Mouse (Mus musculus): ENCODE results near the gene Map2. TPM values are rescaled to one million over a fixed set of nuclear protein-coding genes. Genes with fewer than 3 reads are reported as not detected.

Gene Map2
- polyA plus RNA-seq, 1 experiment, result 5.1 TPM

DNA sequence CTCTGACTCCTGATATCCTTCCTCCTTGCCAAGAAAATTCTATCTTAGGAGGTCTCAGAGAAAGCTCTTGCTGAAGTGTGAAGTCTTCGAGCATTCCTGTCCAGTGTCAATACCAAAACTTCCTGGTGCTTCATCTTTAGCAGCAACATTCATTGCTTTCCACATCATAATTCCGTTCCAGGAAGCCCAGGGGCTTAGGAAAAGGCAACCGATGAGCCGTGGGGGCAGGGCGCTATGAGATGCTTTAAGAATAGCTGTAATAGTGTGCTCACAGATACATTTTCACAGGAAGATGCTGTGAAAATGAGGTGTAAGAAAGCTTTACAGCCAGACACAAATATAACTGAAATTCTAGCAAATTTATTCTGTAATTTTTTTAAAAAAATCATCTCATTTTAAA is 251.0 kb downstream of the Map2 start:
- TF ChIP-seq CTCF (conservative IDR thresholded peaks at IDR 0.05; ENCODE audit: insufficient read depth, insufficient read length, low read depth, low read length) (no peak), POLR2A (IDR thresholded peaks at IDR 0.05; ENCODE audit: low read depth, low read length) (no peak)
- WGBS, result 91% methylated on average over 5 of the region's 5 CpGs
- Histone ChIP-seq H3K4me1 (ENCODE audit: control insufficient read depth, insufficient read depth, low read length) (no peaks in the 10 kb centered on the region), H3K27me3 (replicated peaks; ENCODE audit: control insufficient read depth, insufficient read depth, low read length) (no peaks in the 10 kb centered on the region), H3K36me3 (ENCODE audit: control insufficient read depth, insufficient read depth, low read length) (no peaks in the 10 kb centered on the region), H3K4me3 (ENCODE audit: insufficient read depth, low read depth, low read length) (no peak overlapping the region), H3K27ac (ENCODE audit: insufficient read depth, low read depth, low read length) (no peak overlapping the region)
- DNase-seq, result no peak

DNA sequence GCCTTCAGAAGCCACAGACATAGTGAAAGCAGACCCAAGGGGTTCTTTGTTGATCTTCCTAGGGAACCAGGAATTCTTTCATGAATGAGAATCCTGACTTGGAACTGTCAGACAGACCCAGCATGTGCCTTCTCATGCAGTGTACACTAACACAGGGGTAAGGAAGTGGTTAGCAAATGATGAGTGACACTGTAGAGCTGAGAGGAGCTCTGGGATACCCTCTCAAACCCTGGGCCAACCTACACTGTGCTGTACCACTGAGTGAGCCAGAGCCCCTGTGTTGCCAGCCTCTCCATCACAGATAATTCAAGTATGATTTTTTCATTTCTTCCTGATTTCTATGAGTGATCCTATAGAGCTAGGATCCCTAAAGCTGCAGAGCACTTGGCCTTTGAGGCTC is 255.9 kb downstream of the Map2 start:
- TF ChIP-seq POLR2A (IDR thresholded peaks at IDR 0.05; ENCODE audit: low read depth, low read length) (no peak), CTCF (conservative IDR thresholded peaks at IDR 0.05; ENCODE audit: insufficient read depth, insufficient read length, low read depth, low read length) (no peak)
- Histone ChIP-seq H3K4me3 (ENCODE audit: insufficient read depth, low read depth, low read length) (no peak overlapping the region), H3K27me3 (replicated peaks; ENCODE audit: control insufficient read depth, insufficient read depth, low read length) (no peaks in the 10 kb centered on the region), H3K36me3 (ENCODE audit: control insufficient read depth, insufficient read depth, low read length) (no peaks in the 10 kb centered on the region), H3K27ac (ENCODE audit: insufficient read depth, low read depth, low read length) (no peak overlapping the region), H3K4me1 (ENCODE audit: control insufficient read depth, insufficient read depth, low read length) (no peaks in the 10 kb centered on the region)
- no peak for DNase-seq

DNA sequence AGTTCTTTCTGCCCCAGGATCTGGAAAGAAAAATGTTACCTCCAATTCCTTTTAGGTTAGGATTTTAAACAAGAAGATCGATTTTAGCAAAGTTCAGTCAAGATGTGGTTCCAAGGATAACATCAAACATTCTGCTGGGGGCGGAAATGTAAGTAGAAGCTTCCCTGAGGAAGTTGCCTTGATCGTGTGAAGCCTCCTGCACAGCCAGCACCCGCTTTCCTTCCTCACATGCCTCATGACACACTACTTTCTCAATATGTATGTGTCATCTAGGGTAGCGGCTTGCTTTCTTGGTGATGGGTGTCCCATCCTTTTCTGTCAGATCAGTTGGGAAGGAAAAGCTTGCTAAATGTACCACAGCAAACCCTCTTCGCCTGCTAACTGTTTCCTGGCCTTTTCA is 256.4 kb downstream of the Map2 start:
- H3K27ac ChIP-seq (ENCODE audit: insufficient read depth, low read depth, low read length), result no peak overlapping the region
- no peaks in the 10 kb centered on the region for H3K27me3 ChIP-seq (replicated peaks; ENCODE audit: control insufficient read depth, insufficient read depth, low read length)
- no peak overlapping the region for H3K4me3 ChIP-seq (ENCODE audit: insufficient read depth, low read depth, low read length)
- DNase-seq, result no peak
- no peaks in the 10 kb centered on the region for H3K36me3 ChIP-seq (ENCODE audit: control insufficient read depth, insufficient read depth, low read length)
- no peaks in the 10 kb centered on the region for H3K4me1 ChIP-seq (ENCODE audit: control insufficient read depth, insufficient read depth, low read length)
- 86% methylated on average over 6 of the region's 6 CpGs for WGBS
- TF ChIP-seq CTCF (conservative IDR thresholded peaks at IDR 0.05; ENCODE audit: insufficient read depth, insufficient read length, low read depth, low read length), result no peak
- no peak for TF ChIP-seq POLR2A (IDR thresholded peaks at IDR 0.05; ENCODE audit: low read depth, low read length)

DNA sequence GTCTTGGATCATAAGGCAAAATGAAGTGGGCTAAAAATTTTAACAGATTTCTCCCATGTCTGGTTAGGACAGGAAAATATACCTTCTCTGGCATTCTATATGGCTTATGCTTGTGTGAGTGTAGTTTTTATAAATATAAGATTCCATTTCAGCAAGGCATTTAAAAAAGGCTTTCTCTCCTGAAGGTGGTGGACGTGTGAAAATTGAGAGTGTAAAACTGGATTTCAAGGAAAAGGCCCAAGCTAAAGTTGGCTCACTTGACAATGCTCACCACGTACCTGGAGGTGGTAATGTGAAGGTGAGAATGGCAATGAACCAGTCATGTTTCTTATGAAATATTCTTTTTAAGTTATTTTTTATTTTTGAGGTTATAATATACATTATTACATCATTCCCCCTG is 263.0 kb downstream of the Map2 start:
- WGBS, result 87% methylated on average over 2 of the region's 2 CpGs

DNA sequence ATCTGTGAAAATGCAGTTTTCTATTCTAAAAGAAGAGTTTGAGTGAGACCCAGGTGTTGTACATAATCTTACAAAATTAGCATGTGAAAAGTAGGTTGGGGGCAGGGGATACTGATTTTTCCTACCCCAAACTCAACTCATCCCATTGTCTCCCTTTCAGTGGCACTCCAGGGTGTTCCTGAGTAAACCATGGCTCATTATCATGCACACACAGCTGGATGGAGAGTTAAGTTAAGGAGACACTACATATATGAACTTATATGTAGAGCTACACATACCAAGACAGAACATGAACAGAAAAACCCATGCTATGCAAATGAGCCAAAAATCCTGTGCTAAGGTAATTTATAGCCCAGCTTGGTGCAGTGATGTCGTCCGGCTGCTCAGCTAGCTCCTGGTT is 267.8 kb downstream of the Map2 start:
- TF ChIP-seq CTCF (conservative IDR thresholded peaks at IDR 0.05; ENCODE audit: insufficient read depth, insufficient read length, low read depth, low read length) (no peak), POLR2A (IDR thresholded peaks at IDR 0.05; ENCODE audit: low read depth, low read length) (no peak)
- no peaks in the 10 kb centered on the region for H3K4me1 ChIP-seq (ENCODE audit: control insufficient read depth, insufficient read depth, low read length)
- no peak overlapping the region for H3K27ac ChIP-seq (ENCODE audit: insufficient read depth, low read depth, low read length)
- H3K4me3 ChIP-seq (ENCODE audit: insufficient read depth, low read depth, low read length), result no peak overlapping the region
- no peak for DNase-seq
- WGBS, result 82% methylated on average over 2 of the region's 2 CpGs
- H3K27me3 ChIP-seq (replicated peaks; ENCODE audit: control insufficient read depth, insufficient read depth, low read length), result no peaks in the 10 kb centered on the region
- no peaks in the 10 kb centered on the region for H3K36me3 ChIP-seq (ENCODE audit: control insufficient read depth, insufficient read depth, low read length)

More for the DNA sequence above, 263.0 kb downstream of the Map2 start:
- no peaks in the 10 kb centered on the region for H3K27me3 ChIP-seq (replicated peaks; ENCODE audit: control insufficient read depth, insufficient read depth, low read length)
- H3K4me1 ChIP-seq (ENCODE audit: control insufficient read depth, insufficient read depth, low read length), result no peaks in the 10 kb centered on the region
- no peak for DNase-seq
- no peak overlapping the region for H3K4me3 ChIP-seq (ENCODE audit: insufficient read depth, low read depth, low read length)
- TF ChIP-seq POLR2A (IDR thresholded peaks at IDR 0.05; ENCODE audit: low read depth, low read length) (no peak), CTCF (conservative IDR thresholded peaks at IDR 0.05; ENCODE audit: insufficient read depth, insufficient read length, low read depth, low read length) (no peak)
- no peaks in the 10 kb centered on the region for H3K36me3 ChIP-seq (ENCODE audit: control insufficient read depth, insufficient read depth, low read length)
- no peak overlapping the region for H3K27ac ChIP-seq (ENCODE audit: insufficient read depth, low read depth, low read length)

DNA sequence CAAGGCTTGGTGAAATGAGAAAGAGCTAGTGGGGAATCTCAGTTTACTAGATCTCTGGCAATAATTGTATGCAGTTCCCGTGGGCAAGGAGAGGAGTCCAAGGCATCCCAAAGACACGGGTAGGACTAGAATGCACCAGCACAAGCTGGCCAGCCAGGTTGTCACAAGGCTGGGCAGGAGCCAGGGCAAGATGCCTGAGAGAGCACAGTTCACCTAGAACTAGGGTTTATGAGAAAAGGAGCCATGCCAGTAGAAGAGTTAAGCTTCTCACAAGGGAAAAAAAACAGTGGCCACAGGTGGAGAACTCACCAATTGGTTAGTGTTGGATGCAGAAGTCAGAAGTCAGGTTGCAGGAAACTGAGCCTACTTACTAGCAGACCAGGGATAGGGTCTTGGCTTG is 274.4 kb downstream of the Map2 start:
- H3K4me1 ChIP-seq (ENCODE audit: control insufficient read depth, insufficient read depth, low read length), result no peaks in the 10 kb centered on the region
- H3K27me3 ChIP-seq (replicated peaks; ENCODE audit: control insufficient read depth, insufficient read depth, low read length), result no peaks in the 10 kb centered on the region
- no peak for TF ChIP-seq POLR2A (IDR thresholded peaks at IDR 0.05; ENCODE audit: low read depth, low read length)
- no peak for TF ChIP-seq CTCF (conservative IDR thresholded peaks at IDR 0.05; ENCODE audit: insufficient read depth, insufficient read length, low read depth, low read length)
- no peak for DNase-seq
- H3K4me3 ChIP-seq (ENCODE audit: insufficient read depth, low read depth, low read length), result no peak overlapping the region
- 48% methylated on average over 2 of the region's 2 CpGs for WGBS
- H3K36me3 ChIP-seq (ENCODE audit: control insufficient read depth, insufficient read depth, low read length), result no peaks in the 10 kb centered on the region
- no peak overlapping the region for H3K27ac ChIP-seq (ENCODE audit: insufficient read depth, low read depth, low read length)

DNA sequence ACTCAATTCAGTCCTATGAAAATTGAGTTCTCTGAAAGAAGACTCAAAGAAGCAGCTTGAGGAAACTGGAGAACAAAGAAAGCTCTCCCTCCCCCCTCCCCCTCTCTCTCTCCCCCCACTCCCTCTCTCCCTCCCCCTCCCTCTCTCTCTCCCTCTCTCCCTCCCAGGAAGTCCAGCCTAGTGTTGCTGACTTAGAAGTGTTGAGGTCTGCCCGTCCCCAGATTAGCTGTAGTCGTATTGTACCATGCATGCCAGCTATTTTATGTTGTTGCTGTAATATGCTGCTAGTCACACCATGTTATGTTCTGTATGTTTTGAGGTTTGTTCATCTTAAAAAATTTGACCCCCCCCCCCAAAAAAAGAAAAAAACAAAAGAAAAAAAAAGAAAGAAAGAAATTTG is 281.5 kb downstream of the Map2 start:
- 24% methylated on average over 2 of the region's 2 CpGs for WGBS
- H3K4me1 ChIP-seq (ENCODE audit: control insufficient read depth, insufficient read depth, low read length), result no peaks in the 10 kb centered on the region
- H3K36me3 ChIP-seq (ENCODE audit: control insufficient read depth, insufficient read depth, low read length), result no peaks in the 10 kb centered on the region
- no peak overlapping the region for H3K27ac ChIP-seq (ENCODE audit: insufficient read depth, low read depth, low read length)
- DNase-seq, result no peak
- TF ChIP-seq POLR2A (IDR thresholded peaks at IDR 0.05; ENCODE audit: low read depth, low read length) (no peak), CTCF (conservative IDR thresholded peaks at IDR 0.05; ENCODE audit: insufficient read depth, insufficient read length, low read depth, low read length) (no peak)
- H3K4me3 ChIP-seq (ENCODE audit: insufficient read depth, low read depth, low read length), result no peak overlapping the region
- no peaks in the 10 kb centered on the region for H3K27me3 ChIP-seq (replicated peaks; ENCODE audit: control insufficient read depth, insufficient read depth, low read length)

DNA sequence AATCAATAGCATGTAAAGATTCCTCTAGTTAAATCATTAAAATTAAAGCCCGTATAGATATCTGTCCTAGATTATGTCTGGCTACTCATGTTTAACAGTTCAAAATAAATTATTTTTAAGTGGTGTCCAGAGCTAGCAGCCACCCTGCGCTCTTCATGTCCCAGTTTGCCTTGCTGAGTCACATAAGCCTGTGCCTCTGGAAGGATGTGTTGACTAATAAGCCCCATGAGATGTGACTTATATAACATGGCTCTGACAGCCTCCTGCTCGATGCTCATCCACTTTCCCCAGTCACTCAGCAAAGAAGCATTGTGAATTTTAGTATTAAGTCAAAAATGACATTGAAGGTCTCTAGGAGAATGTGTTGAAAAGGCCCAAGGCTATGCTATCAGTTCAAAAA is 282.7 kb downstream of the Map2 start:
- no peak overlapping the region for H3K27ac ChIP-seq (ENCODE audit: insufficient read depth, low read depth, low read length)
- TF ChIP-seq POLR2A (IDR thresholded peaks at IDR 0.05; ENCODE audit: low read depth, low read length), result no peak
- no peak for TF ChIP-seq CTCF (conservative IDR thresholded peaks at IDR 0.05; ENCODE audit: insufficient read depth, insufficient read length, low read depth, low read length)
- no peak overlapping the region for H3K4me3 ChIP-seq (ENCODE audit: insufficient read depth, low read depth, low read length)
- H3K4me1 ChIP-seq (ENCODE audit: control insufficient read depth, insufficient read depth, low read length), result no peaks in the 10 kb centered on the region
- DNase-seq, result no peak
- H3K36me3 ChIP-seq (ENCODE audit: control insufficient read depth, insufficient read depth, low read length), result no peaks in the 10 kb centered on the region
- H3K27me3 ChIP-seq (replicated peaks; ENCODE audit: control insufficient read depth, insufficient read depth, low read length), result no peaks in the 10 kb centered on the region
- WGBS, result 65% methylated on average over 3 of the region's 3 CpGs

Measured in kidney, adult 2 months (tissue).